Mouse (Mus musculus) ES-E14 (cell line): Measurements from ENCODE around the gene Ascc1.

Source experiments
- CHD2 ChIP-seq: IDR thresholded peaks from 2 replicates; pipeline ENCODE4 v1.6.1; 2014; ENCODE audit warnings: mild to moderate bottlenecking, low read depth, low read length, inconsistent platforms
- HCFC1 ChIP-seq: IDR thresholded peaks from 2 replicates; pipeline ENCODE4 v1.6.1; 2012; ENCODE audit warnings: low read length, inconsistent platforms, borderline replicate concordance; ENCODE audit not compliant: insufficient read depth
- ZC3H11A ChIP-seq: IDR thresholded peaks from 2 replicates; pipeline ENCODE4 v1.6.1; 2012; ENCODE audit warnings: low read depth, mild to moderate bottlenecking, inconsistent platforms, low read length, borderline replicate concordance

DNA sequence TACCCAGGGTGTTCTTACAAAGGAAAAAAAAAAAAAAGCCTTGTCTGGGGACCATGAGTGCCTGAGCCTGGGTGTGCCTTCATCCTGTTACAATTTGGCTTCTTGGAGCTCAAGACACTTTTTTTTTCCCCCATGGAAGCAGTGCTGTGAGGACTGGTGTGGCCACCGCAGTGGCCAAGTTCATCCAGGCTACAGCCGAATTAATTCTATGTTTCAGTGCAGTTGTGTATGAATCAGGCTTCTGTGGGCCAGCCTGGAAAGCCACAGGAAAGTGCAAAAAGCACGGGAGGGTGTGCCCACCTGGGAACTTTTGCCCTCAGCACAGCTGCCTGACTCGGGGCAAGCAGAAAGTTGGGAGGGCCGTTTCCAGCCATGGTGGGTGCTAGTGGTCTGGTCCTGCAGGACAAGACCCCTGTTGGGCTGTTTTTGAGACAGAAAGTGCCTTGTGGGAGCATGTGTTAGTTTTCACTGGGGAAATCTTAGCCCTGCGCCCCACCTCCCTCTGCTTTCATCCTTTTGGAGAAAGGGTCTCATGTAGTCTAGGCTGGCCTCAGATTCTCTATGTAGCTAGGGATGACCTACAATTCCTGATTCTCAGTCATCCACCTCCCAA lies 32.0 kb upstream of the Ascc1 start:
- TF ChIP-seq ZC3H11A (no peak), CHD2 (no peak), HCFC1 (no peak)
